Mouse (Mus musculus): Measurements from ENCODE around the gene Spns2. TPM values are rescaled to one million over a fixed set of nuclear protein-coding genes. Genes with fewer than 3 reads are reported as not detected.

The Spns2 gene
- polyA plus RNA-seq, 1 experiment from 2014 or later, result 8.5 TPM

GRCm38 (mm10) chr11:72491130-72491960 lies 1.6 kb upstream of the Spns2 start:
- TF ChIP-seq CTCF (IDR thresholded peaks at IDR 0.05; ENCODE audit: low read depth), result no peak
- Histone ChIP-seq H3K4me3 (ENCODE audit: low read depth, low read length) (no peak overlapping the region), H3K36me3 (ENCODE audit: insufficient read depth) (no peaks in the 10 kb centered on the region), H3K9ac (no peak overlapping the region), H3K27ac (ENCODE audit: low read depth) (no peak overlapping the region), H3K27me3 (ENCODE audit: insufficient read depth, low read length) (peaks cover 20% of the 10 kb centered on the region; the same call in 1 of the 2 replicates), H3K4me2 (no peak overlapping the region), H3K9me3 (ENCODE audit: low read depth, low read length) (no peaks in the 10 kb centered on the region), H3K4me1 (ENCODE audit: insufficient read depth) (peaks cover 8% of the 10 kb centered on the region)
- ATAC-seq (ENCODE audit: insufficient read depth) (no peak), DNase-seq (no peak)
- 57% methylated on average over 15 of the region's 15 CpGs for WGBS

GRCm38 (mm10) chr11:72489397-72489796 lies 307 bp downstream of the Spns2 start:
- H3K9ac ChIP-seq, result peak overlapping the region; percentile 33
- WGBS, result under 1% methylated on average over 42 of the region's 42 CpGs
- H3K4me1 ChIP-seq (ENCODE audit: insufficient read depth), result peaks cover 12% of the 10 kb centered on the region
- ATAC-seq (ENCODE audit: insufficient read depth) (peak; percentile 15; the same call in 1 of the 2 replicates), DNase-seq (no peak)
- TF ChIP-seq CTCF (IDR thresholded peaks at IDR 0.05; ENCODE audit: low read depth), result no peak
- H3K36me3 ChIP-seq (ENCODE audit: insufficient read depth), result no peaks in the 10 kb centered on the region
- peak overlapping the region; percentile 55 for H3K4me3 ChIP-seq (ENCODE audit: low read depth, low read length)
- H3K27ac ChIP-seq (ENCODE audit: low read depth), result no peak overlapping the region
- peak overlapping the region; percentile 98 for H3K4me2 ChIP-seq
- no peaks in the 10 kb centered on the region for H3K9me3 ChIP-seq (ENCODE audit: low read depth, low read length)
- peaks cover 20% of the 10 kb centered on the region; the same call in 1 of the 2 replicates for H3K27me3 ChIP-seq (ENCODE audit: insufficient read depth, low read length)

GRCm38 (mm10) chr11:72488753-72489271 lies 892 bp downstream of the Spns2 start:
- Histone ChIP-seq H3K9ac (peak overlapping the region; percentile 33), H3K4me2 (peak overlapping the region; percentile 98), H3K27me3 (ENCODE audit: insufficient read depth, low read length) (peaks cover 20% of the 10 kb centered on the region; the same call in 1 of the 2 replicates), H3K9me3 (ENCODE audit: low read depth, low read length) (no peaks in the 10 kb centered on the region), H3K36me3 (ENCODE audit: insufficient read depth) (no peaks in the 10 kb centered on the region), H3K4me3 (ENCODE audit: low read depth, low read length) (peak overlapping the region; percentile 55), H3K27ac (ENCODE audit: low read depth) (no peak overlapping the region), H3K4me1 (ENCODE audit: insufficient read depth) (peaks cover 12% of the 10 kb centered on the region)
- under 1% methylated on average over 36 of the region's 38 CpGs for WGBS
- ATAC-seq (ENCODE audit: insufficient read depth) (0 out of 2 replicates have a peak, but pooled peaks have one; percentile 29), DNase-seq (peak; percentile 34)
- TF ChIP-seq CTCF (IDR thresholded peaks at IDR 0.05; ENCODE audit: low read depth), result no peak

- no peak overlapping the region for H3K4me3 ChIP-seq (ENCODE audit: low read depth, low read length)
- H3K4me2 ChIP-seq, result peak overlapping the region; percentile 98
These were observed 2.0 kb downstream of the Spns2 start for GRCm38 (mm10) chr11:72487739-72488138.

GRCm38 (mm10) chr11:72487171-72487570 lies 2.5 kb downstream of the Spns2 start:
- H3K4me1 ChIP-seq (ENCODE audit: insufficient read depth), result peaks cover 12% of the 10 kb centered on the region
- H3K9me3 ChIP-seq (ENCODE audit: low read depth, low read length), result no peaks in the 10 kb centered on the region
- no peak for DNase-seq
- H3K4me3 ChIP-seq (ENCODE audit: low read depth, low read length), result no peak overlapping the region
- H3K27me3 ChIP-seq (ENCODE audit: insufficient read depth, low read length), result peaks cover 20% of the 10 kb centered on the region; the same call in 1 of the 2 replicates
- H3K36me3 ChIP-seq (ENCODE audit: insufficient read depth), result no peaks in the 10 kb centered on the region
- no peak overlapping the region for H3K9ac ChIP-seq
- 48% methylated on average over 5 of the region's 5 CpGs for WGBS
- H3K4me2 ChIP-seq, result peak overlapping the region; percentile 98
- ATAC-seq (ENCODE audit: insufficient read depth), result no peak
- H3K27ac ChIP-seq (ENCODE audit: low read depth), result no peak overlapping the region
- no peak for TF ChIP-seq CTCF (IDR thresholded peaks at IDR 0.05; ENCODE audit: low read depth)

More at GRCm38 (mm10) chr11:72487739-72488138, 2.0 kb downstream of the Spns2 start:
- H3K36me3 ChIP-seq (ENCODE audit: insufficient read depth), result no peaks in the 10 kb centered on the region
- H3K9me3 ChIP-seq (ENCODE audit: low read depth, low read length), result no peaks in the 10 kb centered on the region
- H3K4me1 ChIP-seq (ENCODE audit: insufficient read depth), result peaks cover 12% of the 10 kb centered on the region
- H3K9ac ChIP-seq, result no peak overlapping the region
- no peak overlapping the region for H3K27ac ChIP-seq (ENCODE audit: low read depth)
- no peak for TF ChIP-seq CTCF (IDR thresholded peaks at IDR 0.05; ENCODE audit: low read depth)
- no peak for DNase-seq
- no peak for ATAC-seq (ENCODE audit: insufficient read depth)
- 89% methylated on average over 2 of the region's 2 CpGs for WGBS
- H3K27me3 ChIP-seq (ENCODE audit: insufficient read depth, low read length), result peaks cover 20% of the 10 kb centered on the region; the same call in 1 of the 2 replicates

- DNase-seq, result no peak
- Histone ChIP-seq H3K9me3 (ENCODE audit: low read depth, low read length) (no peaks in the 10 kb centered on the region), H3K9ac (no peak overlapping the region), H3K4me2 (no peak overlapping the region), H3K27ac (ENCODE audit: low read depth) (no peak overlapping the region), H3K27me3 (ENCODE audit: insufficient read depth, low read length) (peaks cover 20% of the 10 kb centered on the region; the same call in 1 of the 2 replicates), H3K4me3 (ENCODE audit: low read depth, low read length) (no peak overlapping the region), H3K4me1 (ENCODE audit: insufficient read depth) (peaks cover 12% of the 10 kb centered on the region), H3K36me3 (ENCODE audit: insufficient read depth) (no peaks in the 10 kb centered on the region)
- TF ChIP-seq CTCF (IDR thresholded peaks at IDR 0.05; ENCODE audit: low read depth), result no peak
- 62% methylated on average over 11 of the region's 11 CpGs for WGBS
- no peak for ATAC-seq (ENCODE audit: insufficient read depth)
These were observed 3.7 kb downstream of the Spns2 start for GRCm38 (mm10) chr11:72485960-72486359.

- Histone ChIP-seq H3K27ac (ENCODE audit: low read depth) (no peak overlapping the region), H3K27me3 (ENCODE audit: insufficient read depth, low read length) (peaks cover 17% of the 10 kb centered on the region; the same call in 1 of the 2 replicates), H3K36me3 (ENCODE audit: insufficient read depth) (no peaks in the 10 kb centered on the region), H3K9me3 (ENCODE audit: low read depth, low read length) (no peaks in the 10 kb centered on the region), H3K4me1 (ENCODE audit: insufficient read depth) (peaks cover 12% of the 10 kb centered on the region), H3K4me2 (no peak overlapping the region), H3K9ac (no peak overlapping the region), H3K4me3 (ENCODE audit: low read depth, low read length) (no peak overlapping the region)
- WGBS, result 52% methylated on average over 5 of the region's 5 CpGs
- ATAC-seq (ENCODE audit: insufficient read depth), result no peak
- no peak for DNase-seq
- no peak for TF ChIP-seq CTCF (IDR thresholded peaks at IDR 0.05; ENCODE audit: low read depth)
These were observed 4.5 kb downstream of the Spns2 start for GRCm38 (mm10) chr11:72485157-72485556.
